Mouse (Mus musculus) MEL-GATA-1-ER (cell line): ENCODE results near the gene Ccnk.
A peak's percentile ranks its signal among the peaks of the same experiment; 100 is the strongest.

Experiments
- DNase-seq: peaks from one replicate; pipeline ENCODE4 v3.0.0-alpha.2; 2012; ENCODE audit warnings: low read depth; ENCODE audit errors: extremely low read depth

Ccnk gene

DNA sequence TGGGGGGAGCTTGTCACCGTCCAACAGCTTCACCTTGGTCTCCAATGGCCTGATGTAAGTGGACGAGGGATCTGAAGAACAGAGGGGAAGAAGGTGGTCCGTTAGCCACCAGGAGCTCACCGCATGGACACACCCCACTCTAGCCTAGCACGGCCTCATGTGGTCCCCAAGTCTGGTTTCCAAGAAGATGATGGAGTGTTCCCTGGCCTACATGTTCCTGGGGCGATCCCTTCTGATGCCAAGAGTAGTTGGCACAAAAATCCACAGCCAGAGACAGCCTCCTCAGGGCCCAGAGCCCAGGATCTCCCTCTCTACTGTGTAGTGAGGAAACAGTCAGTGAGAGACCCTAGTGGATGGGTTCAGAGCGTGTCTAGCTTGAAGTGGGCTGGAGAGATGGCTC lies 42.3 kb downstream of the Ccnk start:
- no peak for DNase-seq

DNA sequence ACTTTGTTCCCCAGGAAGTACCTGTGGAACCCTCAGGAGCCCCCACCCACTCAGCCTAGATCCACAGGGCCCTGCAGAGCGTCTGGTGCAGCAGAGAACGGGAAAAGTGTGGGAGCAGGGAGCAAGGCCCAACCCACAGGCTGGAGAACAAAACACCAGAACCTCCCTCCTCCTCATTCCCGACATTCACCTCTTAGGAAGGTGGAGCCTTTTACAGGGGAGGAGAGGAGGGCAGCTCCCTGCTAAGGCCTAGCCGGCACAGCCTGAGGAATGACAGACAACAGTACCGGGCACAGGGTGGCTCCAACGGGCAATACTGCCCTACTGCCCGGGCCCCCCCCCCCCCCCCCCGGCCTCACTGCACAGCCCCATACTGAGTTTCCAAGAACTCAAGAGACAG lies 44.0 kb downstream of the Ccnk start:
- DNase-seq: no peak

DNA sequence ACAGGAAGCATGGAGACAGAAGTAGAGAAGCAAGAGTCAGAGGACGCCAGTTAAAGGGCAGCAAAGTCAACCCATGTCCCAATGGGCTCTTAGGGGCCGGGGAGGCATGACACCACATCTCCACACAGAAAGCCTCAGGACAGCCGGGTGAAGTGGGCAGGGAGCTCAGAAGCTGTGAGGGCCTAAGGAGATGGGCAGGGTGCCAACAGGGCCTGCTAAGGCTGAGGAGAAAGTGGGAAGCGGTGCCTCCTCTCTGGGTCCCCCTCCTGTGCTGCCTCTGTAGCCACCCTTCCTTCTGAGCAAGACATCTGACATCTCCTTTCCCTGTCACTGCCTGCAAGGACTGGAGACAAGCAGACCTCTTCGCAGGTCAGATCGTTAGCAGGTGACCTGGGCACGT lies 46.4 kb downstream of the Ccnk start:
- no peak for DNase-seq

DNA sequence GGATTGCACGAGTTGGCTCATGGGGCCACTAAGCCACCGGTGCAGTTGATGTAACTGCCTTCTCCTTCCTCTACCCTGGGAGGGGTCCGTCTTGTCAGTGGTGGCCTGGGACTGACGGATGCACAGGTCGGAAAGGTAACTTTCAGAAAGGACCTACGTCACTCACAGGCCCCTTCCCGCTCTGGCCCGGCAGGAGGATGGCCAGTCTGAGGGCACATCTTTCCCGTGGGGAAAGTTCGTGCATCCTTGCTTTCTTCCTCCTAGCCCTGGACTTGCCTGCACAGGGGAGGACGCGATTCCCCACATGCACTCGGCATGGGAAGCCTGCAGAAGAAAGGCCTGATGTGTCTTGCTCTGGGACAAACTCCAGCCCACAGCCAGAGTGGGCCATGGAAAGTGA lies 46.8 kb downstream of the Ccnk start:
- no peak for DNase-seq

DNA sequence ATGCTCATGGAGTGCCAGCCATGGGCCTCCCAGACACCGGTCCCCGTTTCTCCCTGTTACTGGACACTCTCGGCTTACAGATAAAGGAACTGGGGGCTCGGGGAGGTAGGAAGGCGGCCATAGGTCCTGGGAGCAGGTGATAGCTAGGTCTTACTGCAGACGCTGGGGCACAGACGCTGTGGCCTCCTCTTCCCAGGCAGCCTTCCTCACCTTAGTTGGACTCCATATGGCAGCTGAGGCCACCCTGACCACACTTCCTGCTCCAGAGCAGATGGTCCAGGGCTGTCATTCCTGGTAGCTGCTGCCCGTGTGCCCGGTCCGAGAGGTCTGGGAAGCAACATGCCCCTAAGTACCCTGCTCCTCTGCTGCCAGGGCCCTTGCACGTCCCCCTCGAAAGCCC lies 47.6 kb downstream of the Ccnk start:
- no peak for DNase-seq

DNA sequence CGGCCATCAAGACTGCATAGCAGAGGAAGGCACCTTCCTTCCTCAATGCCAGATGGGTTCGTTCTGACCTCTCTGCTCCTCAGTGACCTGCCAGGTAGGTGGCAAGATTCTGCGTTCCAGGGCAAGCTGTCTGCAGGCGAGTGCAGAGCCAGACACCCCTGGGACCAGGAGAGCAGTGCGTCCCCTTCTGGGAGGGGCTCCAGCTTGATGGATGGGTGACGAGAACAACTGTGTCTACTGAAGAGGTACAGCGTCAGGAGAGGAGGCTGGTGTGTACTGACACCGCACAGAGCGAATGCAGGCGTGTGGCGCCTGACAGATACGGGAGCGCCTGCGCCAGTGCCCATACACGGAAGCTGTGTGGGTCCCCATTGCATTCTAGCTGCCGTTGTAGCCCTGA lies 48.1 kb downstream of the Ccnk start:
- no peak for DNase-seq

DNA sequence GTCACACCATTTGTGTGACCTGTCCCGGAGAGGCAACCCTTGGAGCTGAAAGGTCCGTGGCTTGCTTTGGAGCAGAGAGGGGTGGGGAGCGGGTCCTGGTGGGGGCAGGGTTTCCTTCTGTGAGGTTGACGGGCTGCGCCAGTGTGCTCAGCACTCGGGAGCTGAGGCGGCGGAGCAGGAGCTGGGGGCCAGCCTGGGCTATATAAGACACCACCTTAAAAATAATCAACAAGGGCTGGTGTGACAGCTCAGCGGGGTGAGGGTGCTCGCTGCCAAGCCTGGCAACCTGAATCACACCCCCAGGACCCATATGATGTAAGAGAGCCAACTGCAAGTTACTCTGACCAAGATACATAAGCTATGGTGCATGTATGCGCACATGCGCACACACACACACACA lies 50.7 kb downstream of the Ccnk start:
- no peak for DNase-seq

DNA sequence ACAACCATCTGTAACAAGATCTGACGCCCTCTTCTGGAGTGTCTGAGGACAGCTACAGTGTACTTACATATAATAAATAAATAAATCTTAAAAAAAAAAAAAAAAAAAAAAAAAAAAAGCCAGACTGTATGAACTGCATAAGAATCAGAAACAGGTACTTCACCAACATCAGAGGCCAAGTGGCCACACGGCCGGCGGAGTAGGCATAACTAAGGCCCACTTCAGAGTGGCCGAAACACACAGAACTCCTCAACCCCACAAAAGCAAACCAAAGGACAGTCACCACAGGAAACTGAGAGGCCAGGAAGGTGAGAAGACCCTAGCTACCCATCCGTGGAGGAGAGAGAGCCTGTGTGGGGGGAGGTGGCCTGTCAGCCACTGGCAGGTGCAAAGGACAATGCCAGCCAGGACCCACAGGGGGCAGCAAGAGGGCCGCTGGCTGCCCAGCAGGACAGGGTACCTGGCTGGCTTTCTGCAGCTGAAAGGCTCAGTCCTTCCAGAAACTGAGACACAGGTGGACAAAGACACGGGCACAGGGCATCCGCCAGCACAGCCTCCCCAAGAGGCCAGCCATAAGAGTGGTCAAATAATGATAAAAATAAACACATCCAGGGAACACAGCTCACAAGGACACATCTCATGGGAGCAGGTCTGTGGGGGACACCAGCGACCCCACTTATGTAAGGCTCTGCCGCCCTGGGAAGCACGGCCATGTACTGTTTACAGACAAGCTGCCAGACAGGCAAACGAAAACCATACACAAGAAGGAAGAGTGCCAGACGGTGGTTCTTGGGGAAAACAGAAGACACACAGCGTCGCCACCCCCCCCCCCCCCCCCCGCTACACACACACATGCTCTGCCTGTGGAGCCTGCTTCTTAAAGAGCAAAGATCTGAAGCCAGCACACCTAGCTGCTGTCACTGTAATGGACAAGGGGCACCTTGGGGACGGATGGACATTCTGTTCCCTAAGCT lies 51.7 kb downstream of the Ccnk start:
- no peak for DNase-seq

DNA sequence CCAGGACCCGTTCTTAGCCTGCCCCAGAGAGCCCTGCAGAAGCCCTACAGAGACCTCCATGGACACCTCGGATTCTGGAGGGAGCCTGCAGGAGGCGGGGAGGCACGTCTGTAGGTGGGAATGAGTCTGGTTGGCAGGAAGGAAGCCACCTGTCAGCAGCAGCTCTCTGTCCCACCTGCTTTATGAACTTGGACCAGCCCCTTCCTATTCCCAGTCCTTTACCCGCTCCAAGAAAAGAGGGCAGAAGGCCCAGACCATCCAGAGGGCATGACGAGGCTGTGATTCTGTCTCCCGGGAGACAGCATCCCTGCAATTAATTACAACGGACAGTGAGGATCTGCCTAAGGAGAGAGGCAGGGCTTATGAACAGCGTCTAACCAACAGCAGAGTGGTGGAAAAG lies 52.5 kb downstream of the Ccnk start:
- no peak for DNase-seq

DNA sequence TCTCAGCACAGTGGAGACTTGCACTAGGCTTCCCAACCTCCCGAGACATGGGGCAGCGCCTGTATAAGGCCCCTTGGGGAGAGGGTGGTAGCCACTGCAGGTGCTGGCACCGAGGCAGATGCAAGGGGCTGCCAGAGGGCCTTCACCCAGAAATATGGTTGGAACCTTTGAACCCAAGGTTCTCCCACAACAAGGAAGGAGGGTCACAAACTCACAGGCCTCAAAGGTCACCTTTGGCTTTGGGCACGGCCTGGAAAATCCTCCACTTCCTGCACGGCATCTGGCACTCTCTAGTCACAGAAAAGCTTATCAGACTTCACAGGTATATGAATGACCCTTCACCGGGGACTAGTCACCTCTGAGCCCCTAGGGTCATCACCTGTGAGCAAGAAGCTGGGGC lies 54.4 kb downstream of the Ccnk start:
- no peak for DNase-seq

DNA sequence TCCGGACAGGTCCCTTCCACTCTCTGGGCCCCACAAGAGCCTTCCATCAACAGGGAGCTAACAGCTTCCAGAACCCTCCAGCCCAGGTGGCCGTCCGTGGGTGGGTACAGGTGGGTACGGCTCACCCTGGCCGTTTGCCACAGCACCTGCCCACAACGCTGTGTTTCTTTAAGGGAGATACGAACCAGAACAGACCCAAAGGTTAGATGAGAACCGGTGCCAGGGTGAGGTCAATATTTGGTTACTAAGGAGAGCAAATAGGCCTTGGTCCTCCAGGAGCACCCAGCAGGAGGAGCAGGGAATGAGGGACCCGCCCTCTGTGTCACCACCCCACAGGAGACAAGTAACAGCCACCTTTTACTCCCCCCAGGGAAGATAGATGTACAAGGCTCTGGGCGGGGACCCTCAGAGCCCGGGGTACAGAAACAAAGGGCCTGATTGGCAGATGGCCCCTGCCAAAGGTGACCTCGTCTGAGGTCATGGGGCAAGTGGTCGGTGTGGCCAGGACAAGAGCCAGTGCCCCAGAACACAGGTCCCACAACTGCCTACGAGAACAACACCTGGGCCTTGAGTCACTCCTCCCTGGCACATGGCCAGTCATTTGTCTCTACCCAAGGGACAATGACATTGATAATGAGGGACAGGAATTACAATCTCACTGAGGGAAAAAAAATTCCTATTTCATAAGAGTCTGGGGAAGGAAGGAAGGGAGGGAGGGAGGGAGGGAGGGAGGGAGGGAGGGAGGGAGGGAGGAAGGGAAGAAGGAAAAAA lies 55.6 kb downstream of the Ccnk start:
- no peak for DNase-seq

DNA sequence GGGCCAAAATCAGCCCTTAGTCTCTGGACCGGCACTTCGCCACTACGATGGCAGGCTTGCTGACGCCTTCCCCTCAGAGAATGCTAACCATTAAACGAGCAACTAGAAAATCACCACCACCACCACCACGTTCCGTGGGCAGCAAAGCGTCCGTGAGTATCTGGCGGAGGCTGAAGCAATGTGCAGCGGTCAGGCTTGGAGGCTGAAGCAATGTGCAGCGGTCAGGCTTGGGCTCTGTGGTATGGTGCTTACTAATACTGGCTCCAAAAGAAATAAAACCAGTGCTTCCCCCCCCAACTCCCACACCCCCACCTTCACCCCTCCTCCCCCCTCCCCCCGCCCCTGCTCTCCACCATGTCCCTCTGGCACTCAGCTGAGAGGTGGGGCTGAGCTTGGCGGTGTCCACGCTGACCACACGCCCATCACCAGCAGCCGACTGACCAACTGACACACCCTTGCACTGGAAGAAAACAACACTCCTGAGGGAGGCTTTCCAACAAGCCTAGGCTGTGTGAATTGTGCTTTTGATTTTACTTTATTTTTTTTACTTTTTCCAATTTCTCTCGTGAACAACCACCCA lies 56.7 kb downstream of the Ccnk start:
- no peak for DNase-seq

DNA sequence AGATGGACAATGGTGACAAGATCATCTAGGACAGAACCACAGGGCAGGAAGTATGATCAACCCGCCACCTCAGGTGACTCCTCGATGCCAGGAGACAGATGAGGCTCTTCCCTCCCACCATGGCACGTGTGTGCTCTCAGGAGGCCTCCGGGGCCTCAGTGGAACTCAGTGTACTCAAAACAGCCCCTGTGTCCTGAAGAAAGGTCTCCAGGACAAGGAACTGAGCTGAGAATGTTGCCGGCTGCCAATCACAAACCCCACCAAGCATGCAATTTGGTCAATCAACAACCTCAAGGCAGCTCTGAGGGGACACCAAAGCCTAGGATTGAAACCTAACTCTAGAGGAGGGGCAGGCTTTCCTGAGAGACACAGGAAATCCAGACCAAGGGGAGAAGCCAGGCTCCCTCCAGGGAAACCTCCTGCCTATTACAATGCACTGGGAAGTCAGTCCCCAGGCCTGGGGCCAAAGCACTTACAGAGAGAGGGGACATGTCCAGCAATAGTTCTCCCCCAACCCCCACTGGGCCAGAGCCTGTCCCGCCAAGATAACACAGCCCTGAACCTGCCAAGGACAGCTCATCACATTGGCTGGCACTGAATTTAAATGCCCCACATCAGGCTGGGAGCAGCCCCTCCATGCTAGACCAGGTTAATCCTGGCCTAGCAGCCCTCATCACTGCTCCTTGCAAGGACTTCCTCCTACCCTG lies 58.1 kb downstream of the Ccnk start:
- DNase-seq: no peak

DNA sequence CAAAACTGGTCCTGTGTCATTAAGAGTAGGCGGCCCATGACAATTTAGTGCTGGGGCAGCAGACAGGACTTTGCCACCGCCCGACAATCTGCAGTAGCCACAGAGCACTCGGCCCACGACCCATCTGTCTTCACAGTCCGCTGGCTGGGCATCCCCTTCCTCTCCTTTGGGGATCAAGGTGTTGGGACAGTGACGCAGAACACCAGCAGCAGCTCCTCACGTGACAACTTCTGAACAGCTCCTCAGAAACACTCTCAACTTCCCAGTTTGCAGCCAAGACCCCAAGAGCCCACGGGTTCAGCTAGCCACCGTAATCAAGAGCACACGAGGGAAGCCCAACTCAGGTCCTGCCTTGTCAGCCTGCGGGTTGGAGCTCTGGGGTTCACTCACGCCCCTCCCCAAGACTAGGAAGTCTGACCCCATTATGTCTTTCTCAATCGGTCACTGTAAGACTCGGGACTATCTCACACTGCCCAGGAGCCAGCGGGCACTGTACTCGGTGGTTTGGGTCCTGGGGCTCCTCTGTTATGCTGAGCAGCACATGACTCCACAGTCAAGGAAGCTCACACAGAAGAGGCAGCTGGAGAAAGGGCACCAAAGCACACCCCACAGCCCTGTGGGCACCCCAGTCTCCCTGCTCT lies 59.1 kb downstream of the Ccnk start:
- no peak for DNase-seq

DNA sequence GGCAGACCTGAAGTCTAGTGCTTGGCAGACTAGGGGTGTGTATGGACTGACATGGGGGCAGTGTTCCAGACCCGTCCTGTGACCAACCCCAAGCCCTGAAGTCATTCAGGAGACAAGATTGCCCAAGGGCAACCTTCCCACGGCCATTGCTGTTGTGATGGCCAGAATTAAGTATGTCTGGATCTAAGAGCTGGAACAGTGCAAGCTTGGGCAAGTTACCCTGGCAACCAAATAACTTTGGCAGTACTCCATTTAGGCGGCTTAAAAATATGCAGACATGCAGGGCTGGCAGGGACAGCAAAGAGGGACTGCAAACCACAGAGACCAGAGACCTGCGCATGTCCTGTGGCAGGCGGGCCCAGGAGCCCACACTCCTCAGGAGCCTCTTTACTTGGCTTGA lies 60.1 kb downstream of the Ccnk start:
- no peak for DNase-seq

DNA sequence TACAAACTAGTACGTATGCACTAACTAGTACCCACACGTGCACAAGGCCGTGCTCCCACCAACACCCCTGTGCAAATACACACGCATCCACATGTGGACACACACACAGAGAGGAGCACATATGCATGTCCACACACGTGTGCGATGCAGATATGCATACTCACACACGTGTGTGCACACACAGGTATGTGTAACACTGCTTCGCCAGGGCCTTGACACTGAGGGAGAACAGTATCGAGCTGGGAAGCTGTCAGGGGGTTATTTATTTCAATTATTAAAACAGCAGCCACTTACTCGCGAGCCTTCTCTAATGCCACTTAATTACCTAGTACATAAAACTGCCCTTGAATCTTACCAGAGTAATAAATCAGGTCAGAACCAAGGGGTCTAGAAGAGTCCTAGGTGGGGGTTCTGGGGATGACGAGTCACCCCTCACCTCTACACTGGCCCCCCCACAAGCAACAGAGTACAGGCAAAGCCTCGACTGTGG lies 61.1 kb downstream of the Ccnk start:
- DNase-seq: no peak

DNA sequence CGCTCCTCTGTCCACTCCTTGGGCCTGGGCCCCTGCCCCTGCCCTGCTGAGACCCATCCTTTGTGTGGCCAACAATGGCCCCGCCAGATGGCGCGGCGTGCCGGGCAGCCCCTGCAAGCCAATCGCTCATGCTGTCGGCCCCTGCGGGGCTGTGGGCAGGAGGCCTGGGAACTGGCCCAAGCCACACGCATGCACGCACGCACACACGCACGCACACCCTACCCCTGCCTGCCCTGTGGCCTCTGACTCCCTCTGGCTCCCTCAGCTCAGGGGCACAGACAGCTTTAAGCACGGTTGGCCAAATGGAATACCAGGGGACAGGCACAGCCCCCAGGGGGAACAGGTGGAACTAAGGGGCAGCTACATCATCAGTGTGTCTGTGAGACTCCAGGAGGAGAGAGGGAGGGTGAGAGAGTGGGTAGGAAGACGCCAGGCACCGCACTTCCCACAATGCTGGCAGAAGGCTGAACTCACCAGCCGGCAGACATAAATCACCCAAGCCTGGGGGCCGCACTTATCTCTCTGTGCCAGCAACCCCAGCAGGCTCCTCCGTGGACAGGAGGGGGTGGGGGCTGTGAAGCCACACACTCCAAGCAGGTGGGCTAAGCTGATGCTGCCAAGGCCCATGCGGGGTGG lies 61.7 kb downstream of the Ccnk start:
- no peak for DNase-seq

DNA sequence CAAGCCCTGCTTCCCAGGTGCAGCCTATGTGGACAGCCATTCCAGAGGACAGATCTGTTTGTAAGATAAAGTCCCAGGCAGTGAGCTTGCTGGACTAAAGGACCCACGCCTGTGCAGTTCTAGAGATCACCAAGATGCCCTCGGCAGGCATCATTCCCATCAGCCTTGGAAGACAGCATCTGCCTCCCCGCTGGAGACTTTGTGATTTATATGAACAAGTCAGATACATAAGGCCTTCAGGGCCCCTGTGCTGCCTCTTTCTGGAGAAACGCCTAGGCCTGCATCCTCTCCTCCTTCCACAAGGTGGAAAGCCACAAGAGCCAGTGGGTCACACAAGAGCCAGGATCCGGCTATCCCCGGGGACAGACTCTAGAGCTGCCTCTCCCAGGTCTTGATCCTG lies 62.2 kb downstream of the Ccnk start:
- no peak for DNase-seq

DNA sequence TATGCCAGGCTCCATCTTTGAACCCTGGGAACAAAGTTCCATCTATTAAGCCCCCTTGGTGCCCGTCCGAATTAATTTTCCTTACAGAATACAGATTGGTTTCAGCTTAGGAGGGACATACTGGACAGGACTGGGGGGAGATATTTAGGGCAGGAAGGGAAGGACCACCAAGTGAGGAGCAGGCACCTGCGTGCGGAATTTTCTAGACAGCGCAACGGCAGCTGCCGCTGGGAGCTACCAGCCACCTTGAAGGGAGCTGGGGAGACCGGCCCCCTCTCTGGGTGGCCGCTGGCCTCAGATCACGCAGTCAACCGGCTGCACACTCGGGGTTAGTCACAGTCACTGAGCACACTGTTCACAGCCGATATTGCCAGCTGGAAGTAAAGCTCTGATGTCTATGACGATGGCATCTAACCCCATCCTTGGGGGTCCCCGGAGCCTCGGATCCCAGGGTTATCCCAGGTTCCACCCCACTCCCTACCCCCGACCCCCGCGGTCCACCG lies 62.9 kb downstream of the Ccnk start:
- no peak for DNase-seq

DNA sequence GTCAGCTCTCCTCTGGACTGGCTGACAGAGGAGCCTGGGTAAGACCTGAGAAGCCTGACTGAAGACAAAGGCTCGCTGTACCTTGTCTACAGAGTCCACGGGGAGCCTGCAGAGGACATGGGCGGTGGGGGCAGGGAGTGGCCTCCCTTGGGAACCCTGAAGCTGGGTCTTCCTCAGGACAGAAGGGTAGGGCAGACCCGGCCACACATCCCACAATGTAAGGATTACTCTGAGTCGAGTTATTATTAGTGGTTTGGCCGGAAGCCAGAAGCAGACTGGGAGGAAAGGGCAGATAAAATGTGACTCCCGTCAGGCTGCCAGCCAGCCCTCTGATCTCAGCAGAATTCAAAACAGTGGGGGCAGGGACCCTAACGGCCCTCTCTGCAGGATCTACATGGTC lies 65.4 kb downstream of the Ccnk start:
- DNase-seq: peak; percentile 50
